Mouse (Mus musculus) heart, embryonic 14.5 days (tissue): Measurements from ENCODE around the gene Pdcd7. TPM values are rescaled to one million over a fixed set of nuclear protein-coding genes. Genes with fewer than 3 reads are reported as not detected.

Source experiments
- ATAC-seq: fragments of 200-750 bp; cut with Nextera tagmentation; 2 replicates; pipeline ENCODE4 v1.8.0; 2017; ENCODE audit warnings: low read depth, moderate TSS enrichment; ENCODE audit not compliant: insufficient number of reproducible peaks, insufficient read depth, low FRiP score
- H3K27ac ChIP-seq, 2 experiments: fragments of 200-500 bp in 1 of 2; fragments of 300-500 bp in 1 of 2; sonication (generic) in 1 of 2; replicated peaks in 1 of 2; 2 replicates each; pipeline ENCODE4 v1.5.1; 2012 to 2014; ENCODE audit warnings: low read depth in 2 of 2, low read length in 2 of 2, control low read depth in 1 of 2, mild to moderate bottlenecking in 1 of 2, mixed read lengths in 1 of 2; ENCODE audit not compliant: control insufficient read depth in 1 of 2, insufficient read depth in 1 of 2
- H3K27me3 ChIP-seq: fragments of 300-500 bp; sonication (generic); 2 replicates; pipeline ENCODE4 v1.6.1; 2014; ENCODE audit warnings: mild to moderate bottlenecking, low read length, control low read depth; ENCODE audit not compliant: control insufficient read depth, insufficient read depth
- H3K36me3 ChIP-seq: fragments of 300-500 bp; sonication (generic); 2 replicates; pipeline ENCODE4 v1.6.1; 2014; ENCODE audit warnings: mild to moderate bottlenecking, control low read depth, low read length, mixed read lengths; ENCODE audit not compliant: control insufficient read depth, insufficient read depth
- H3K4me1 ChIP-seq, 2 experiments: fragments of 200-500 bp in 1 of 2; fragments of 300-500 bp in 1 of 2; sonication (generic) in 1 of 2; 2 replicates each; pipeline ENCODE4 v1.6.1; 2012 to 2014; ENCODE audit warnings: low read length in 2 of 2, control low read depth in 1 of 2, mixed read lengths in 1 of 2; ENCODE audit not compliant: control insufficient read depth in 2 of 2, insufficient read depth in 2 of 2
- H3K4me2 ChIP-seq: fragments of 300-500 bp; sonication (generic); 2 replicates; pipeline ENCODE4 v1.6.1; 2014; ENCODE audit warnings: mild to moderate bottlenecking, low read length
- H3K4me3 ChIP-seq, 2 experiments: fragments of 200-500 bp in 1 of 2; fragments of 300-500 bp in 1 of 2; sonication (generic) in 1 of 2; 2 replicates each; pipeline ENCODE4 v1.5.1; 2012 to 2014; ENCODE audit warnings: low read length in 2 of 2, mild to moderate bottlenecking in 2 of 2, control low read depth in 1 of 2, low read depth in 1 of 2, moderate library complexity in 1 of 2; ENCODE audit not compliant: control insufficient read depth in 1 of 2, insufficient read depth in 1 of 2
- H3K9ac ChIP-seq: fragments of 300-500 bp; sonication (generic); 2 replicates; pipeline ENCODE4 v1.6.1; 2014; ENCODE audit warnings: mild to moderate bottlenecking, low read length
- H3K9me3 ChIP-seq: fragments of 300-500 bp; sonication (generic); 2 replicates; pipeline ENCODE4 v1.6.1; 2016; ENCODE audit warnings: low read length, control low read depth; ENCODE audit not compliant: control insufficient read depth
- WGBS: fragments of 180-500 bp; shearing (Covaris S2); extraction: QIAGEN DNeasy Blood & Tissue Kit; methylation state at CpG from one replicate; pipeline ENCODE4 v1.1.7; 2014; 5-methylcytosine and 5-hydroxymethylcytosine counted together
- polyA plus RNA-seq: library from polyadenylated mRNA; unstranded; fragments of >200 nt; fragmentation: Nextera tagmentation; extraction: Ambion mirVana; gene quantifications from 2 replicates; pipeline ENCODE4 v1.2.1, GENCODE M21; 2014

Pdcd7 gene
- polyA plus RNA-seq, 1 experiment from 2014 or later: 10.9 TPM

DNA sequence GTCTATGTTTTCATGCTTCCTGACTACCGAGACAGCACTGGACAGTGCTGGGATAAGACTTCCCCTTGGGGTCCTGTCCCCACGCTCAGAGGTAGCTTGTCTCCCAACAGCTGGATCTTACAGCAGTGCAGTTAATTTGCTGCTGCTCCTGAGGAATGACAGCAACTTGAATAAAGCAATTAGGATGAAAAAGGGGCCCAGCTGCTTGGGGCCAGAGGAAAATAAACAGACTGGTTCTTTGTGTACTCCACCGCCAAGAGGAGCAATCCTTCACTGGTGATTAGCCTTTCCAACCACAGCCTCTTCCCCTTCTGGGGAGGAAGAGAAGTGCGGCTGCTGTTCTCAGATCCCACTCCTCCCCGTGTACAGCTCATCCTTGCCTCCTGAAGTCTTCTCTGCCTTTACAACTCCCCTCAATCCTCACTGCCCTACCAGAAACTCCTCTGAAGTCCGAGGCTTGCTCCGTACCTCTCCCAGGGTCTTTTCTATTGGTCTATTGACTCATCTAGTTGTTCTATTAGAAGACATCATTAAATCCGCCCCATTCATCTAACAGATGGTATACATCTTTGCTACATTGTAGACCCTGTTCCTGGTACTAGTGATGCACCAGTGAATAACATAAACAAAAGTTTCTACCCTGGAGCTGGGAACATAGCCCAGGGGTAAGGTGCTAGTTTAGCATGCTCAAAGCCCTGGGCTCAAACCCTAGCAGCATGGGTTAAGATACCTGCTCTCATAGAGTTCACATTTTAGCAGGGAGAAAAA is 40.7 kb downstream of the Pdcd7 start:
- WGBS: 44% methylated on average over 8 of the region's 8 CpGs
- no peak overlapping the region for H3K4me2 ChIP-seq
- H3K4me3 ChIP-seq: no peak overlapping the region
- H3K4me1 ChIP-seq: peaks cover 8 to 10% of the 10 kb centered on the region in 2 experiments; a peak in 3 of 4 replicates
- peaks cover 24% of the 10 kb centered on the region for H3K27me3 ChIP-seq
- no peak overlapping the region for H3K27ac ChIP-seq
- no peaks in the 10 kb centered on the region for H3K36me3 ChIP-seq
- ATAC-seq: no peak
- no peak overlapping the region for H3K9ac ChIP-seq
- no peaks in the 10 kb centered on the region for H3K9me3 ChIP-seq

DNA sequence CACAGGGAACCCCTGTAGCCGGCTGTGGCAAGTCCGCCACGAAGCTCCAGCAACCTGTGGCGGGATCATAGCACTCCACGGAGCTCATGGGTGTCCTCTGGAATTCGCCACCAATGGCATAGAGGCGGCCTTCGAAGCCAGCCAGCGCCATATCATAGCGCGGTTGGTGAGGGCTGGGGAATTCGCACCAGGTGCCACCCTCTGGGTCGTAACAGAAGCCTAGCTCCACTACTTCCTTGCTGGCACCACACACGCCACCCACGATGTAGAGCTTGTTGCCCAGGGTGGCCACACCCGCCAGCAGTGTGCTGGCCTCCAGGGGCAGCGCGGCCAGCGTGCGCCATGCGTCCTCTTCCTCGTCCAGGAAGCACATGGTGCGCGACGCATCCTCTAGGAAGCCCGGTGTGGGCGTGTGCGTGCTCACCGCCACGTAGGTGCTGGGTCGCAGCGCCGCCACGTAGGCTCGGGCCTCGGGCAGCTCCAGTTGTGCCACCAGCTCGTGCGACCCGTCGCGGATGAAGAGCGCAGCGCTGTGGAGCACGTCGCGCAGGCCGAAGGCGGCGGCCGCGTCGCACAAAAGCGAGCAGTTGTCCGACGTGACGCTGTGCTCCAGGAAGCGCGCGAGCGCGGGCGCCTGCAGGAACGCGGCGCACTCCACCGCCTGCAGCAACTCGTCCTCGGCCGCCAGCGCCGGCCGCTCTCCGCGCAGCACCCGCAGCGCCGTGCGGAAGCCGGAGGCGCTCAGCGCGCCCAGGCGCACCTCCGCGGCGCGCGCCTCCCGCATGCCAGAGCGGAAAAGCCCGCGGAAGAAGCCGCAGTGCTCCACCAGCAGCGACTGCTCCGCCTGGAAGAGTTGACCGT is 45.1 kb downstream of the Pdcd7 start:
- Histone ChIP-seq H3K27ac (no peak overlapping the region), H3K9me3 (no peaks in the 10 kb centered on the region), H3K27me3 (peaks cover 28% of the 10 kb centered on the region), H3K36me3 (no peaks in the 10 kb centered on the region), H3K4me3 (peak overlapping the region; percentile 52), H3K4me1 (peaks cover 3 to 7% of the 10 kb centered on the region in 2 experiments; a peak in 2 of 4 replicates), H3K4me2 (peak overlapping the region; percentile 78), H3K9ac (peak overlapping the region; percentile 64)
- peak; percentile 19; the same call in 1 of the 2 replicates for ATAC-seq
- 12% methylated on average over 96 of the region's 96 CpGs for WGBS

DNA sequence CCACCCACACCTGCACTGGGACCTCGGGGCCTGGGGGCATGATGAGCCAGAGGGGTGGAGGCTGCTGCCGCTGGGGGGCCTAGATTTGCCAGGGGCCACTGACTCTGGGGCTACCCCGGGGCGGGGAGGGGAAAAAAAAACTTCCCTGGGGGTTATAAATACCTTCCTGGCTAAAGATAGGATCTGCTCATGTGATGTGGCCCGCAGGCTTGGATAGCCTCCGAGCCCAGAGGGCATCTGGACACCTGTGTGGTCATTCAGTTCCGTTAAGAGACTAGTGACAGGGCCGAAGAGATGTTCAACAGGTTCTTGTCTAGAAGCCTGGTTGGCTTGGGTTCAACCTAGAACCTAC is 45.7 kb downstream of the Pdcd7 start, which contains the start of gene Kbtbd13:
Gene Kbtbd13, minus strand, starts transcription at position 40 of the 352 bp plus-strand sequence.
- peaks cover 3 to 7% of the 10 kb centered on the region in 2 experiments; a peak in 2 of 4 replicates for H3K4me1 ChIP-seq
- H3K9me3 ChIP-seq: no peaks in the 10 kb centered on the region
- no peak within 1 kb of the TSS for H3K27ac ChIP-seq
- peaks cover 28% of the 10 kb centered on the region for H3K27me3 ChIP-seq
- WGBS: 19% methylated on average over 8 of the region's 8 CpGs
- H3K36me3 ChIP-seq: no peaks in the 10 kb centered on the region
- H3K4me3 ChIP-seq: peak within 1 kb of the TSS; percentile 52
- H3K9ac ChIP-seq: peak within 1 kb of the TSS; percentile 64
- ATAC-seq: no peak
- peak within 1 kb of the TSS; percentile 78 for H3K4me2 ChIP-seq

DNA sequence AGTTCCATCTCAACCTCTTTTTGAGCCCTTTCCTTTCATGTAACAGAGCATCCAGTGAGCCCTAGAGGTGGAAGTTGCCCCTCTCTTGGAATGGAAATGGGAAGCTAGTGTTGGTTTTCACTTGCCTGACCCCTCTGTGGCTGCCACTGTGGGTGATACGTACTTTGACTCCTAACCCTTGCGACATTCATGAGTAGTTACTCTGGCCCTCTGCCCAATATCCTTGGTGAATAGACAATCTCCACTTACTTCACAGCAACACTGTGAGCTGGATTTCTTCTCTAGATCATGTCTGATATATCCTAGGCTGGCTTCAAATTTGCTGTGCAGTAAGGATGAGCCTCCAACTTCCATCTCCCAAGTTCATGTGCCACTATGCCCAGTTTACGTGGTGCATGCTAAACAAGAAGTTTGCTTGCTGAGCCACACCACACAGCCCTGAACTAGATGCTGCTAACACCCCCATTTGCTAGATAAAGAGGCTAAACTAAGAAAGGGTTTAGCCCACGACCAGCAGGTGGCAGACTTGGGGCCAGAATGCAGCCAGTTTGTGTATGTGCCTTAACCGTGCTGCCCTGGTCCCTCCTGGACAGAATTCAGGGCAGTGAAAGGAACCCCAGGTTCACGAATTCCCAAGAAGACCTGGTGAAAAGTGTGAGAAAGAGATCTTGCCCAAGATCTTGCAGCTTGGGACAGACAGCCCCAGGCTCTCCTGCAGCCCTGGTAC is 46.9 kb downstream of the Pdcd7 start:
- Histone ChIP-seq H3K27me3 (peaks cover 28% of the 10 kb centered on the region), H3K9me3 (no peaks in the 10 kb centered on the region), H3K27ac (no peak overlapping the region), H3K9ac (no peak overlapping the region), H3K36me3 (no peaks in the 10 kb centered on the region), H3K4me1 (peaks cover 3 to 7% of the 10 kb centered on the region in 2 experiments; a peak in 2 of 4 replicates), H3K4me3 (no peak overlapping the region), H3K4me2 (no peak overlapping the region)
- ATAC-seq: no peak
- WGBS: 24% methylated on average over 6 of the region's 6 CpGs

DNA sequence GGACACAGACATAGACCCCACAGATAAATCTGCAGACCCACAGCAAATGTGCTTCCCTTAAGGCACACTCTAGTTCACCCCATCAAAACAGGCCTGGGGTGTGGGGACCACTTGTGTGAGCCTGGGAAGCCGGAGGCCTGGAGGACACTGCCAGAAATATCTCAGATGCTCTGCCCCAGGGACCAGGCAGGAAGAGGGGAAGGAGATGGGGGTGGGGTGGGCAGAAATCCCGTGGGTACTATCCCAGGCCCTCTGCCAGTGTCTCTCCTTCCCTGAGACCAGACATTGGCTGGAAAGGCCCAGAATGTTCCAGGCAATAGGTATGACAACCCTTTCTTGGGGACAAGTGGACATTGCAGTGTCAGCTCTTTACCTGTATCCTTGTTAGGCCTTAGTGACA is 47.7 kb downstream of the Pdcd7 start:
- Histone ChIP-seq H3K4me2 (no peak overlapping the region), H3K4me1 (peaks cover 3 to 10% of the 10 kb centered on the region in 2 experiments; a peak in 3 of 4 replicates), H3K27me3 (peaks cover 28% of the 10 kb centered on the region), H3K9ac (no peak overlapping the region), H3K9me3 (no peaks in the 10 kb centered on the region), H3K4me3 (no peak overlapping the region), H3K27ac (no peak overlapping the region), H3K36me3 (no peaks in the 10 kb centered on the region)
- 5% methylated on average over 2 of the region's 2 CpGs for WGBS
- no peak for ATAC-seq

DNA sequence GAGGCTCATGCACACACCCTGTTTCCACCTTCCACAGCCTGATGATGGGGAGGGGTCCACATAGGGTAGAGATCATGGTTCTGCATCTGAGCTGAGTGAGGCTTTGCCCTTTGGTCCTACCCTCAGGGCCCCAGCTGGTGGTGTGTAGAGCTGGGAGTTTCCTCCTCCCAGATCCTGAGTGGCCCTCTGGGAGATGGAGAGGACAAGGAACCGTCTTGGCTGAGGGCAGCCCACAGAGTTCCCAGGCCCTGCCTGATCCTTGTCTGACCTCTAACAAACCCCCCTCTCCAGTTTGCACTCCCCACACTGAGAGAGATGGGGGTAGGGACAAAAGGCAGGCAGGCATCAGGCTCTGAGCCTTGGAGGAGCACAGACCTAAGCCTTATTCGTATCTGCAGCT is 48.5 kb downstream of the Pdcd7 start:
- Histone ChIP-seq H3K9ac (no peak overlapping the region), H3K36me3 (no peaks in the 10 kb centered on the region), H3K27ac (no peak overlapping the region), H3K9me3 (no peaks in the 10 kb centered on the region), H3K27me3 (peaks cover 23% of the 10 kb centered on the region), H3K4me1 (peaks cover 3 to 13% of the 10 kb centered on the region in 2 experiments; a peak in 3 of 4 replicates), H3K4me3 (no peak overlapping the region), H3K4me2 (no peak overlapping the region)
- ATAC-seq: no peak
- WGBS: 51% methylated on average over 2 of the region's 2 CpGs

DNA sequence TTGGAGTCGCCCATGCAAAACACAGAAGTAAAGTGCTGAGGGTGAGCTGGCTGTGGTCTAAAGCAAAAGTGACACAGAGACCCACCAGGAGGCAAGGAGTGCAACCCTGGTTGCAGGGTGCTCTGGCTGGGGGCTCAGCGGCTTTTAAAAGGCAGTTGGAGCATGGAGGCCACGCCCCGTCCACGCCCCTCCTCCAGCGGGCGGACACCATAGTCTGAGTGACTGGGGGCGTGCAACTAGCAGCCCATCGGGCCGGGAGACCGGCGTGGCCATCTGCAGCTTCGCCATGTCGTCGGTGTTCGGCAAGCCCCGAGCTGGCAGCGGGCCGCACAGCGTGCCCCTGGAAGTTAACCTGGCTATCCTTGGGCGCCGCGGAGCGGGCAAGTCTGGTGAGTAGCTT is 52.4 kb downstream of the Pdcd7 start, which contains the start of gene Rasl12:
Gene Rasl12, plus strand, starts transcription at position 228 of the 400 bp plus-strand sequence.
- peak within 1 kb of the TSS; percentile 56 to 62 for H3K4me3 ChIP-seq
- H3K27ac ChIP-seq: no peak within 1 kb of the TSS; a peak in 1 of 4 replicates
- H3K36me3 ChIP-seq: no peaks in the 10 kb centered on the region
- WGBS: under 1% methylated on average over 24 of the region's 24 CpGs
- H3K9ac ChIP-seq: peak within 1 kb of the TSS; percentile 72
- peak within 1 kb of the TSS; percentile 85 for H3K4me2 ChIP-seq
- H3K9me3 ChIP-seq: no peaks in the 10 kb centered on the region
- peak; percentile 47; the same call in 1 of the 2 replicates for ATAC-seq
- H3K4me1 ChIP-seq: peaks cover 0 to 6% of the 10 kb centered on the region in 2 experiments; a peak in 2 of 4 replicates
- no peaks in the 10 kb centered on the region; the same call in 1 of the 2 replicates for H3K27me3 ChIP-seq
